Mouse (Mus musculus) brain, embryonic 14.5 days (tissue): ENCODE data around the gene Ackr2.

ENCODE experiments used
- CTCF ChIP-seq: fragments of 200-500 bp; IDR thresholded peaks from 2 replicates; pipeline ENCODE4 v1.5.1; 2012; ENCODE audit warnings: inconsistent platforms, mild to moderate bottlenecking, moderate library complexity, borderline replicate concordance; ENCODE audit not compliant: insufficient read depth, insufficient read length; ENCODE audit errors: extremely low read depth
- POLR2A ChIP-seq: fragments of 200-500 bp; IDR thresholded peaks from 2 replicates; pipeline ENCODE4 v1.6.1; 2012; ENCODE audit warnings: mild to moderate bottlenecking, inconsistent platforms, borderline replicate concordance; ENCODE audit not compliant: poor library complexity, insufficient read depth, insufficient read length, severe bottlenecking; ENCODE audit errors: extremely low read depth

DNA sequence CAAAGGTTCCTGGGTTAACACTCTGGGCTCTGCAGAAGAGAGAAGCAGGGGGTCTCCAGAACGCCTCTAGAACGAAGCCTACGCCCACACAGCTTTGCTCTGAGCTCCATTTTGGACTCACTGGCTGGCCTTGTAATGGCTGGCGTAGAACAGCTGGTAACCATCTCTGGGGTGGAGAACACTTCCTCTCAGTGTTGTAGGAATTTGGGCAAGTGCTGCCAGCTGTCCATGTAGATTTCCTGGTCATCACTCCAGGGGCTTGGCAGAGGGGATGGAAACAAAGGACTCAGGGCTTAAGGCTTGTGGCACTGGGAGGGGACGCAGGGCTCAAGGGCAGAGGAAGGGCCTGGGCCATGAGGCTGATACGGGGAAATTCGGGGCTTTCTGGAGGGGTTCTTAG is 3.7 kb upstream of the Ackr2 start:
- TF ChIP-seq CTCF, result no peak
- no peak for TF ChIP-seq POLR2A
